In the genomic region with DNA sequence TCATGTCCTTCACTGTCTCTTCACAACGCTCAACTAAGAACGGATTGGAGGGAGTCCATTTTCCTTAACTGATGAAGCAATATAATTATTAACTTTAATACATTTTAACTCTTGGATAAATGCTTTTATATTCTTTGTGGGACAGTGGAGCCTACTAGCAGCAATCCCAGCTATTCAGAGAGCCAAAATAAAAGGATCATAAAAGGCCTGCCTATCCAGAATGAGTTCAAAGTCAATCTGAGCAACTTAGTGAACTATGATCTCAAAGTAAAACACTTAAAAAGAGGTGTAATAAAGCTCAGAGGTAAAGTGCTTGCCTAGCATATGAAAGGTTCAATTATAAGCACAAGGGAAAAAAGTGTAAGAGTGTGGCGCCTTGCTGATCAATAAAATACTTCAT, we compare ENCODE assay signal across 17 mouse cellular contexts. TPM values are rescaled to one million over a fixed set of nuclear protein-coding genes. Genes with fewer than 3 reads are reported as not detected.
"Had no signal": no experiment of that assay in that cellular context is flagged by ENCODE, and none has a peak within 500 bp of the region (broad histone marks: within the 10 kb centered on the region; RNA-seq: fewer than 3 reads in every experiment).

No protein-coding gene starts in this region.

- H3K4me2 ChIP-seq: lung, embryonic 14.5 days; midbrain, embryonic 12.5 days; neural tube, embryonic 13.5 days; neural tube, embryonic 15.5 days had no signal

- H3K36me3 ChIP-seq: midbrain, embryonic 10.5 days; midbrain, embryonic 12.5 days; neural tube, embryonic 13.5 days; neural tube, embryonic 15.5 days had no signal

- ATAC-seq: midbrain, embryonic 16.5 days had no signal

- DNase-seq: lung, adult 18-20 months; lung, embryonic 14.5 days; lung, postnatal 10 days; lung, postnatal 4 days; midbrain, embryonic 14.5 days; right cerebral cortex, postnatal 14 days; spleen, adult 18-20 months; thymus, adult 18-20 months; thymus, postnatal 14 days; thymus, postnatal 36 days had no signal

- H3K9ac ChIP-seq: lung, embryonic 14.5 days; midbrain, embryonic 12.5 days; neural tube, embryonic 13.5 days; neural tube, embryonic 15.5 days had no signal

- H3K9me3 ChIP-seq: midbrain, embryonic 10.5 days; midbrain, embryonic 12.5 days; neural tube, embryonic 13.5 days; neural tube, embryonic 15.5 days had no signal

- H3K4me3 ChIP-seq: midbrain, embryonic 10.5 days; midbrain, embryonic 12.5 days; myocyte; neural tube, embryonic 13.5 days; neural tube, embryonic 15.5 days had no signal

- H3K27ac ChIP-seq: midbrain, embryonic 10.5 days; midbrain, embryonic 12.5 days; neural tube, embryonic 13.5 days; neural tube, embryonic 15.5 days had no signal

- H3K4me1 ChIP-seq: midbrain, embryonic 10.5 days; midbrain, embryonic 12.5 days; neural tube, embryonic 13.5 days; neural tube, embryonic 15.5 days had no signal

- H3K27me3 ChIP-seq: midbrain, embryonic 12.5 days; neural tube, embryonic 13.5 days; neural tube, embryonic 15.5 days had no signal

RNA-seq across cellular contexts. Expression of gene Zfyve9, which starts 21.0 kb away (rescaled TPM):
- total RNA-seq: megakaryocyte-erythroid progenitor cell, adult 5-6 weeks had no signal

RNA-seq across cellular contexts. Expression of gene 3110021N24Rik, which starts 40.1 kb away (rescaled TPM):
- total RNA-seq: megakaryocyte-erythroid progenitor cell, adult 5-6 weeks had no signal
